Mouse (Mus musculus): Measurements from ENCODE around the gene Pakap.
A peak's percentile ranks its signal among the peaks of the same experiment; 100 is the strongest.

Gene Pakap

GRCm38 (mm10) chr4:57677916-57678315 lies 109.9 kb downstream of the Pakap start:
- no peak for DNase-seq

GRCm38 (mm10) chr4:57678991-57679457 lies 111.0 kb downstream of the Pakap start:
- DNase-seq: no peak

- DNase-seq: no peak
These were observed 112.2 kb downstream of the Pakap start for GRCm38 (mm10) chr4:57680186-57680585.

- DNase-seq: peak; percentile 62 to 71
These were observed 113.5 kb downstream of the Pakap start for GRCm38 (mm10) chr4:57681511-57681910.

- no peak for DNase-seq
These were observed 114.4 kb downstream of the Pakap start for GRCm38 (mm10) chr4:57682341-57682740.

- no peak for DNase-seq
These were observed 115.0 kb downstream of the Pakap start for GRCm38 (mm10) chr4:57682944-57683343.

GRCm38 (mm10) chr4:57684676-57685215 lies 116.8 kb downstream of the Pakap start:
- DNase-seq: no peak

- no peak for DNase-seq
These were observed 118.8 kb downstream of the Pakap start for GRCm38 (mm10) chr4:57686736-57687135.

GRCm38 (mm10) chr4:57687583-57687982 lies 119.6 kb downstream of the Pakap start:
- DNase-seq: no peak

GRCm38 (mm10) chr4:57688131-57688530 lies 120.2 kb downstream of the Pakap start:
- no peak for DNase-seq

GRCm38 (mm10) chr4:57690001-57690400 lies 122.0 kb downstream of the Pakap start:
- DNase-seq: no peak

GRCm38 (mm10) chr4:57690805-57691204 lies 122.8 kb downstream of the Pakap start:
- DNase-seq: no peak

- DNase-seq: no peak
These were observed 126.6 kb downstream of the Pakap start for GRCm38 (mm10) chr4:57694356-57695136.

- DNase-seq: no peak
These were observed 129.0 kb downstream of the Pakap start for GRCm38 (mm10) chr4:57696955-57697354.

GRCm38 (mm10) chr4:57697918-57698611 lies 130.1 kb downstream of the Pakap start:
- no peak for DNase-seq

GRCm38 (mm10) chr4:57701576-57701975 lies 133.6 kb downstream of the Pakap start:
- peak; percentile 47 to 56 for DNase-seq

GRCm38 (mm10) chr4:57703574-57704470 lies 135.8 kb downstream of the Pakap start:
- DNase-seq: no peak

- no peak for DNase-seq
These were observed 136.6 kb downstream of the Pakap start for GRCm38 (mm10) chr4:57704575-57704974.

GRCm38 (mm10) chr4:57715849-57716248 lies 147.9 kb downstream of the Pakap start:
- no peak for DNase-seq

- no peak for DNase-seq
These were observed 148.8 kb downstream of the Pakap start for GRCm38 (mm10) chr4:57716735-57717134.

GRCm38 (mm10) chr4:57717354-57717753 lies 149.4 kb downstream of the Pakap start, which contains the start of gene Akap2:
Gene Akap2, plus strand, starts transcription at chr4:57717657.
- no peak for DNase-seq

- no peak for DNase-seq
These were observed 151.4 kb downstream of the Pakap start for GRCm38 (mm10) chr4:57719370-57719769.

All from cerebellum, postnatal 14 days (tissue).